Mouse (Mus musculus): ENCODE results near the gene Trmo.
A peak's percentile ranks its signal among the peaks of the same experiment; 100 is the strongest.

Trmo gene

GRCm38 (mm10) chr4:46389013-46389611 lies at the start of gene Trmo:
Trmo (minus strand) TSS chr4:46389437.
- DNase-seq: peak; percentile 97 to 98

- no peak for DNase-seq
Observed at GRCm38 (mm10) chr4:46432339-46433036, 43.3 kb upstream of the Trmo start.

GRCm38 (mm10) chr4:46428903-46429499 lies 39.8 kb upstream of the Trmo start:
- no peak for DNase-seq

GRCm38 (mm10) chr4:46422625-46423024 lies 33.4 kb upstream of the Trmo start:
- no peak for DNase-seq

GRCm38 (mm10) chr4:46418851-46419250 lies 29.6 kb upstream of the Trmo start:
- DNase-seq: no peak

GRCm38 (mm10) chr4:46417491-46417890 lies 28.3 kb upstream of the Trmo start:
- DNase-seq: peak; percentile 28 to 39

- DNase-seq: no peak
Observed at GRCm38 (mm10) chr4:46413406-46413805, 24.2 kb upstream of the Trmo start, which contains the start of gene Hemgn. Hemgn (minus strand) TSS chr4:46413506.

- no peak for DNase-seq
Observed at GRCm38 (mm10) chr4:46412113-46412512, 22.9 kb upstream of the Trmo start.

- DNase-seq: no peak
Observed at GRCm38 (mm10) chr4:46411489-46411888, 22.3 kb upstream of the Trmo start.

- DNase-seq: no peak
Observed at GRCm38 (mm10) chr4:46410677-46411076, 21.4 kb upstream of the Trmo start.

- DNase-seq: no peak
Observed at GRCm38 (mm10) chr4:46406966-46407703, 17.9 kb upstream of the Trmo start.

GRCm38 (mm10) chr4:46404042-46404795 lies 15.0 kb upstream of the Trmo start:
- no peak for DNase-seq

- DNase-seq: no peak
Observed at GRCm38 (mm10) chr4:46398839-46399238, 9.6 kb upstream of the Trmo start.

- peak in 1 of 2 experiments; percentile 12 for DNase-seq
Observed at GRCm38 (mm10) chr4:46395736-46396135, 6.5 kb upstream of the Trmo start.

- no peak for DNase-seq
Observed at GRCm38 (mm10) chr4:46394388-46394787, 5.2 kb upstream of the Trmo start.

GRCm38 (mm10) chr4:46390390-46390970 lies 1.2 kb upstream of the Trmo start:
- peak; percentile 87 to 89 for DNase-seq

GRCm38 (mm10) chr4:46389612-46390341 lies 540 bp upstream of the Trmo start:
- peak; percentile 57 to 70 for DNase-seq

GRCm38 (mm10) chr4:46388556-46388955 lies 681 bp downstream of the Trmo start:
- DNase-seq: peak in 1 of 2 experiments; percentile 17

GRCm38 (mm10) chr4:46374869-46375368 lies 14.3 kb downstream of the Trmo start:
- DNase-seq: peak; percentile 92 to 93

- DNase-seq: peak; percentile 41 to 56
Observed at GRCm38 (mm10) chr4:46374455-46374854, 14.8 kb downstream of the Trmo start.

GRCm38 (mm10) chr4:46371030-46371429 lies 18.2 kb downstream of the Trmo start:
- peak; percentile 91 to 94 for DNase-seq

All from cerebellum, postnatal 10 days (tissue).